Mouse (Mus musculus) midbrain, embryonic 15.5 days (tissue): ENCODE data around the gene Eps8. TPM values are rescaled to one million over a fixed set of nuclear protein-coding genes. Genes with fewer than 3 reads are reported as not detected.
"Not testable (repeated sequence)": the region's sequence is repeated elsewhere in the genome, so short reads cannot be mapped to it uniquely, and the experiment has no call there.

Source experiments
- ATAC-seq: fragments of 200-750 bp; cut with Nextera tagmentation; replicated peaks from 2 replicates; pipeline ENCODE4 v1.8.0; 2017; ENCODE audit warnings: moderate TSS enrichment
- H3K27ac ChIP-seq: fragments of 300-500 bp; sonication (generic); 2 replicates; pipeline ENCODE4 v1.5.1; 2015; ENCODE audit warnings: mild to moderate bottlenecking, inconsistent platforms
- H3K27me3 ChIP-seq: fragments of 300-500 bp; sonication (generic); replicated peaks from 2 replicates; pipeline ENCODE4 v1.6.1; 2015; ENCODE audit warnings: inconsistent platforms
- H3K36me3 ChIP-seq: fragments of 300-500 bp; sonication (generic); replicated peaks from 2 replicates; pipeline ENCODE4 v1.6.1; 2015; ENCODE audit warnings: inconsistent platforms
- H3K4me1 ChIP-seq: fragments of 300-500 bp; sonication (generic); 2 replicates; pipeline ENCODE4 v1.6.1; 2015; ENCODE audit warnings: inconsistent platforms
- H3K4me2 ChIP-seq: fragments of 300-500 bp; sonication (generic); 2 replicates; pipeline ENCODE4 v1.6.1; 2015; ENCODE audit warnings: inconsistent platforms, mild to moderate bottlenecking, moderate library complexity
- H3K4me3 ChIP-seq: fragments of 300-500 bp; sonication (generic); 2 replicates; pipeline ENCODE4 v1.5.1; 2015; ENCODE audit warnings: mild to moderate bottlenecking, inconsistent platforms
- H3K9ac ChIP-seq: fragments of 300-500 bp; sonication (generic); 2 replicates; pipeline ENCODE4 v1.6.1; 2015; ENCODE audit warnings: mild to moderate bottlenecking, inconsistent platforms
- H3K9me3 ChIP-seq: fragments of 300-500 bp; sonication (generic); 2 replicates; pipeline ENCODE4 v1.6.1; 2016; ENCODE audit warnings: inconsistent platforms
- WGBS: fragments of 180-500 bp; shearing (Covaris S2); methylation state at CpG from one replicate; pipeline ENCODE4 v1.1.7; 2015; ENCODE audit warnings: mixed read lengths; 5-methylcytosine and 5-hydroxymethylcytosine counted together
- polyA plus RNA-seq: library from polyadenylated mRNA; unstranded; fragments of >200 nt; fragmentation: Nextera tagmentation; extraction: Ambion mirVana; gene quantifications from 2 replicates; pipeline ENCODE4 v1.2.1, GENCODE M21; 2015

Gene Eps8
- polyA plus RNA-seq, 1 experiment from 2014 or later, result 25.1 TPM

GRCm38 (mm10) chr6:137470901-137471598 lies 183.6 kb downstream of the Eps8 start:
- WGBS, result 19% methylated on average over 11 of the region's 11 CpGs
- Histone ChIP-seq H3K9me3 (no peaks in the 10 kb centered on the region), H3K36me3 (no peaks in the 10 kb centered on the region), H3K9ac (no peak overlapping the region), H3K4me1 (peaks cover 25% of the 10 kb centered on the region), H3K4me2 (no peak overlapping the region), H3K27me3 (peaks cover 7% of the 10 kb centered on the region; the same call in 1 of the 2 replicates), H3K27ac (peak overlapping the region; percentile 40), H3K4me3 (no peak overlapping the region)
- peak; percentile 77 for ATAC-seq

GRCm38 (mm10) chr6:137469541-137469940 lies 185.1 kb downstream of the Eps8 start:
- H3K36me3 ChIP-seq, result no peaks in the 10 kb centered on the region

GRCm38 (mm10) chr6:137467696-137468095 lies 187.0 kb downstream of the Eps8 start:
- Histone ChIP-seq H3K4me1 (peaks cover 23% of the 10 kb centered on the region), H3K36me3 (no peaks in the 10 kb centered on the region), H3K9me3 (no peaks in the 10 kb centered on the region), H3K27ac (no peak overlapping the region), H3K9ac (no peak overlapping the region), H3K4me2 (no peak overlapping the region), H3K27me3 (no peaks in the 10 kb centered on the region), H3K4me3 (no peak overlapping the region)
- WGBS, result 81% methylated on average over 3 of the region's 3 CpGs
- no peak for ATAC-seq

More at GRCm38 (mm10) chr6:137469541-137469940, 185.1 kb downstream of the Eps8 start:
- ATAC-seq, result no peak
- Histone ChIP-seq H3K4me3 (no peak overlapping the region), H3K27me3 (peaks cover 4% of the 10 kb centered on the region; the same call in 1 of the 2 replicates), H3K27ac (no peak overlapping the region), H3K9me3 (no peaks in the 10 kb centered on the region), H3K4me1 (peaks cover 25% of the 10 kb centered on the region), H3K4me2 (no peak overlapping the region), H3K9ac (no peak overlapping the region)
- 96% methylated on average over 4 of the region's 4 CpGs for WGBS

- H3K9ac ChIP-seq, result no peak overlapping the region
- H3K27ac ChIP-seq, result no peak overlapping the region
- H3K36me3 ChIP-seq, result no peaks in the 10 kb centered on the region; the same call in 1 of the 2 replicates
- ATAC-seq, result no peak
- no peaks in the 10 kb centered on the region for H3K27me3 ChIP-seq
- no peaks in the 10 kb centered on the region for H3K9me3 ChIP-seq
- WGBS, result 83% methylated on average over 2 of the region's 2 CpGs
- peaks cover 13% of the 10 kb centered on the region for H3K4me1 ChIP-seq
- no peak overlapping the region for H3K4me3 ChIP-seq
- H3K4me2 ChIP-seq, result no peak overlapping the region
Measured at GRCm38 (mm10) chr6:137466256-137466655, 188.4 kb downstream of the Eps8 start.

GRCm38 (mm10) chr6:137465253-137465652 lies 189.4 kb downstream of the Eps8 start:
- no peak overlapping the region for H3K4me3 ChIP-seq

DNA sequence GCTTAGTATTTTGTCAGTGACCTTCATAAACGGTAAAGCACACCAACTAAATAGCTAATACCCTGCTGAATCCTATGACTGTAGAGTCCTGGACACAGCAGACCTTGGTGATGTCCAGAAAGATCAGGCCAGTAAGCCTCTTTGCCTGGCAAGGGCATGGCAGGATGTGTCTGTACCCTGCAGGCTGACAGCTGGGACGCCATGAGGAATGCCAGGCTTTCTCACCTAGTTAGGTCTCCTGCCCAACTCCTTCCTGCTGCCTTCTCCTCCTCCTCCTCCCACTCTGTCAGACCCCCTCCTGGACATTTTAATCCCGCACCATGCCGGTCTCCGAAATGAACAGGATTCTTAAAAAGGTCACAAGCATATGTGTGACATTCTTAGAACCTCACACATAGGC lies 190.9 kb downstream of the Eps8 start:
- 86% methylated on average over 5 of the region's 5 CpGs for WGBS
- ATAC-seq, result no peak

More at GRCm38 (mm10) chr6:137465253-137465652, 189.4 kb downstream of the Eps8 start:
- Histone ChIP-seq H3K27me3 (no peaks in the 10 kb centered on the region), H3K9ac (no peak overlapping the region), H3K27ac (no peak overlapping the region), H3K36me3 (no peaks in the 10 kb centered on the region; the same call in 1 of the 2 replicates), H3K4me1 (peaks cover 4% of the 10 kb centered on the region; the same call in 1 of the 2 replicates), H3K4me2 (no peak overlapping the region), H3K9me3 (no peaks in the 10 kb centered on the region)
- WGBS, result 29% methylated on average over 2 of the region's 2 CpGs
- peak; percentile 46; the same call in 1 of the 2 replicates for ATAC-seq

GRCm38 (mm10) chr6:137458136-137458535 lies 196.5 kb downstream of the Eps8 start:
- Histone ChIP-seq H3K9ac (no peak overlapping the region), H3K4me2 (no peak overlapping the region), H3K4me1 (0 out of 2 replicates have a peak, but pooled peaks cover 3% of the 10 kb centered on the region), H3K27me3 (0 out of 2 replicates have a peak, but pooled peaks cover 3% of the 10 kb centered on the region), H3K36me3 (no peaks in the 10 kb centered on the region; the same call in 1 of the 2 replicates), H3K9me3 (no peaks in the 10 kb centered on the region), H3K4me3 (no peak overlapping the region), H3K27ac (no peak overlapping the region)
- WGBS, result 86% methylated on average over 7 of the region's 7 CpGs
- no peak for ATAC-seq

More for the DNA sequence above, 190.9 kb downstream of the Eps8 start:
- H3K9me3 ChIP-seq, result no peaks in the 10 kb centered on the region
- no peaks in the 10 kb centered on the region for H3K4me1 ChIP-seq
- H3K27me3 ChIP-seq, result 0 out of 2 replicates have a peak, but pooled peaks cover under 1% of the 10 kb centered on the region
- no peaks in the 10 kb centered on the region; the same call in 1 of the 2 replicates for H3K36me3 ChIP-seq
- H3K9ac ChIP-seq, result no peak overlapping the region
- H3K4me3 ChIP-seq, result no peak overlapping the region
- H3K27ac ChIP-seq, result no peak overlapping the region
- H3K4me2 ChIP-seq, result no peak overlapping the region

- WGBS, result 56% methylated on average over 7 of the region's 7 CpGs
- Histone ChIP-seq H3K9ac (no peak overlapping the region), H3K27ac (no peak overlapping the region), H3K4me2 (no peak overlapping the region), H3K36me3 (no peaks in the 10 kb centered on the region; the same call in 1 of the 2 replicates), H3K27me3 (0 out of 2 replicates have a peak, but pooled peaks cover 3% of the 10 kb centered on the region), H3K4me1 (0 out of 2 replicates have a peak, but pooled peaks cover 3% of the 10 kb centered on the region), H3K4me3 (no peak overlapping the region), H3K9me3 (no peaks in the 10 kb centered on the region)
- ATAC-seq, result no peak
Measured at GRCm38 (mm10) chr6:137457210-137457609, 197.5 kb downstream of the Eps8 start.

DNA sequence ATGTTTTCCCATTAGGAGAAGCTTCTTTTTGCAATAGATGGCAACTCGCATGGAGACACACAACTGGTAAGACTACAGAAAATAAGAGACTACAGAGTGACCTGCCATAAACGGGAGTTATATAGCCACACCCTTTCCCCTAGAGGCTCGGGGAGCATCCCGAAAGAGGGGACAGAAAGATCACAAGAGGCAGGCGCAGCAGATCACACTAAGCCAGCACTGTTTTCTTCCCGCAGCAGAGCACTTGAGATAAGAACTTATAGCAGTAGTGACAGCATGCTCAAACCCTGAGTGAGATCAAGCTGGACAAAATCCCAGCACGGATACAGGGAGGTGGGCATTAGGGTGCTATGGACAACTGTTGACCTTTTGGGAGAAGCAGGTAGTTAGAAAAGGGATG lies 198.6 kb downstream of the Eps8 start:
- 0 out of 2 replicates have a peak, but pooled peaks cover 3% of the 10 kb centered on the region for H3K27me3 ChIP-seq
- no peak overlapping the region for H3K9ac ChIP-seq
- no peaks in the 10 kb centered on the region for H3K36me3 ChIP-seq
- H3K4me3 ChIP-seq, result no peak overlapping the region
- peak; percentile 38 for ATAC-seq
- no peaks in the 10 kb centered on the region for H3K9me3 ChIP-seq
- 0 out of 2 replicates have a peak, but pooled peaks cover 3% of the 10 kb centered on the region for H3K4me1 ChIP-seq
- no peak overlapping the region for H3K27ac ChIP-seq
- H3K4me2 ChIP-seq, result no peak overlapping the region
- WGBS, result 76% methylated on average over 7 of the region's 7 CpGs

DNA sequence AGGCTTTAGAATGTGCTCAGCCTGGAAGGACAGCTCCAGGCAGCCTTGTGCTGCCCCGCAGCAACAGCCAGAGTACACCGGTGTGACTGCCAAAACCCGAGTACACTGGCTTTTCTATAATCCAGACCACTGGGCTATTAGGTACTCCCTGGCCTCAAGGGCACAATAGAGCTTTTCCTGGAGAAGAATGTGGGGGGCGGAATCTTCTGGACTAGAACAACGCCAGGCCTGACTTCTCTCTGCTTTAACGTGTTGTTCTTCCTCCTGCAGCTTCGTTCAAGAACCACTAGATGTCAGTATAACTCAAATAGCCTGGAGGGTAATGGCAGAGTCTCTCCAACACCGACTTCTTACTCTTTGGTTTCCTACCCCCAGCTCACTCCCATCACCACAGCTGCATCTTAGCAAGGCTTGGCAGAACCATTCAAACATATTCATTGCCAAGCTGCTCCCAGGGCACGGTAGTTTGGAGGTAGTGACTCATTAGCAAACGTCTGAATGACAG lies 199.1 kb downstream of the Eps8 start:
- peak; percentile 80 for ATAC-seq
- H3K9ac ChIP-seq, result no peak overlapping the region
- H3K27me3 ChIP-seq, result 0 out of 2 replicates have a peak, but pooled peaks cover 3% of the 10 kb centered on the region
- 9% methylated on average over 10 of the region's 10 CpGs for WGBS
- no peak overlapping the region for H3K4me2 ChIP-seq
- H3K9me3 ChIP-seq, result no peaks in the 10 kb centered on the region
- no peak overlapping the region for H3K4me3 ChIP-seq
- no peak overlapping the region for H3K27ac ChIP-seq
- H3K4me1 ChIP-seq, result 0 out of 2 replicates have a peak, but pooled peaks cover 3% of the 10 kb centered on the region
- no peaks in the 10 kb centered on the region for H3K36me3 ChIP-seq

- H3K27me3 ChIP-seq, H3K4me1 ChIP-seq, H3K4me3 ChIP-seq, H3K27ac ChIP-seq, H3K4me2 ChIP-seq, H3K9ac ChIP-seq, ATAC-seq, H3K9me3 ChIP-seq: not testable (repeated sequence)
- peaks cover 23% of the 10 kb centered on the region for H3K36me3 ChIP-seq
- 75% methylated on average over 7 of the region's 7 CpGs for WGBS
Measured at GRCm38 (mm10) chr6:137446116-137446515, 208.6 kb downstream of the Eps8 start.

GRCm38 (mm10) chr6:137443089-137443488 lies 211.6 kb downstream of the Eps8 start:
- ATAC-seq, result no peak
- H3K4me3 ChIP-seq, result no peak overlapping the region
- H3K9ac ChIP-seq, result no peak overlapping the region
- no peak overlapping the region for H3K27ac ChIP-seq
- no peaks in the 10 kb centered on the region for H3K4me1 ChIP-seq
- no peaks in the 10 kb centered on the region for H3K9me3 ChIP-seq
- peaks cover 23% of the 10 kb centered on the region for H3K36me3 ChIP-seq
- WGBS, result 95% methylated on average over 12 of the region's 12 CpGs
- no peak overlapping the region for H3K4me2 ChIP-seq
- no peaks in the 10 kb centered on the region for H3K27me3 ChIP-seq
